Mouse (Mus musculus) brain, embryonic 14.5 days (tissue): ENCODE results near the gene Fosb. TPM values are rescaled to one million over a fixed set of nuclear protein-coding genes. Genes with fewer than 3 reads are reported as not detected.

Experiments used
- DNase-seq: peaks from one replicate; pipeline ENCODE4 v3.0.0-alpha.2; 2011; ENCODE audit warnings: low read depth
- CTCF ChIP-seq: fragments of 200-500 bp; IDR thresholded peaks from 2 replicates; pipeline ENCODE4 v1.5.1; 2012; ENCODE audit warnings: inconsistent platforms, mild to moderate bottlenecking, moderate library complexity, borderline replicate concordance; ENCODE audit not compliant: insufficient read depth, insufficient read length; ENCODE audit errors: extremely low read depth
- POLR2A ChIP-seq: fragments of 200-500 bp; IDR thresholded peaks from 2 replicates; pipeline ENCODE4 v1.6.1; 2012; ENCODE audit warnings: mild to moderate bottlenecking, inconsistent platforms, borderline replicate concordance; ENCODE audit not compliant: poor library complexity, insufficient read depth, insufficient read length, severe bottlenecking; ENCODE audit errors: extremely low read depth
- polyA plus RNA-seq: library from polyadenylated mRNA; depleted of rRNA; stranded (reverse); fragments of >200 nt; gene quantifications from 2 replicates; pipeline ENCODE4 v1.2.3, GENCODE M21; 2012

Fosb gene
- polyA plus RNA-seq, 1 experiment = 0.23 TPM

- DNase-seq = no peak
These were observed 7.4 kb downstream of the Fosb start for GRCm38 (mm10) chr7:19302264-19303045.

GRCm38 (mm10) chr7:19301461-19302263, 8.2 kb downstream of the Fosb start:
- TF ChIP-seq POLR2A (no peak), CTCF (no peak)
- peak; percentile 22 for DNase-seq

More at GRCm38 (mm10) chr7:19302264-19303045, 7.4 kb downstream of the Fosb start:
- TF ChIP-seq CTCF (no peak), POLR2A (no peak)

GRCm38 (mm10) chr7:19300501-19301421, 9.1 kb downstream of the Fosb start:
- DNase-seq = peak; percentile 89
- TF ChIP-seq POLR2A (no peak), CTCF (peak; percentile 95)

- peak; percentile 66 for DNase-seq
- TF ChIP-seq CTCF (peak; percentile 66), POLR2A (no peak)
These were observed 10.7 kb downstream of the Fosb start for GRCm38 (mm10) chr7:19299194-19299593.

GRCm38 (mm10) chr7:19297794-19298193, 12.1 kb downstream of the Fosb start:
- no peak for DNase-seq

GRCm38 (mm10) chr7:19297034-19297433, 12.8 kb downstream of the Fosb start:
- no peak for DNase-seq
- TF ChIP-seq POLR2A (no peak), CTCF (no peak)

More at GRCm38 (mm10) chr7:19297794-19298193, 12.1 kb downstream of the Fosb start:
- TF ChIP-seq POLR2A (no peak), CTCF (no peak)

GRCm38 (mm10) chr7:19295503-19296185, 14.2 kb downstream of the Fosb start:
- TF ChIP-seq CTCF (peak; percentile 97), POLR2A (no peak)
- DNase-seq = peak; percentile 95

- DNase-seq = peak; percentile 58
- TF ChIP-seq POLR2A (no peak), CTCF (no peak)
These were observed 18.8 kb downstream of the Fosb start for GRCm38 (mm10) chr7:19290969-19291596.

GRCm38 (mm10) chr7:19284763-19285162, 25.1 kb downstream of the Fosb start:
- TF ChIP-seq CTCF = peak; percentile 69; the same call in 1 of the 2 replicates
- no peak for TF ChIP-seq POLR2A
- DNase-seq = peak; percentile 60

GRCm38 (mm10) chr7:19283406-19283804, 26.4 kb downstream of the Fosb start:
- DNase-seq = peak; percentile 45
- no peak for TF ChIP-seq CTCF
- no peak for TF ChIP-seq POLR2A
